Mouse (Mus musculus): ENCODE results near the gene Spdye4b. TPM values are rescaled to one million over a fixed set of nuclear protein-coding genes. Genes with fewer than 3 reads are reported as not detected.

Spdye4b gene
- total RNA-seq (2023) = not detected

GRCm38 (mm10) chr5:143180255-143181076 is at the start of gene Spdye4b, which contains the start of gene Rbak:
Spdye4b (plus strand) TSS chr5:143181017.
Rbak (minus strand) TSS chr5:143180775.

GRCm38 (mm10) chr5:143147481-143147880 is 33.3 kb upstream of the Spdye4b start, which contains the start of gene Olfr718-ps1:
Olfr718-ps1 (minus strand) TSS chr5:143147581.

DNA sequence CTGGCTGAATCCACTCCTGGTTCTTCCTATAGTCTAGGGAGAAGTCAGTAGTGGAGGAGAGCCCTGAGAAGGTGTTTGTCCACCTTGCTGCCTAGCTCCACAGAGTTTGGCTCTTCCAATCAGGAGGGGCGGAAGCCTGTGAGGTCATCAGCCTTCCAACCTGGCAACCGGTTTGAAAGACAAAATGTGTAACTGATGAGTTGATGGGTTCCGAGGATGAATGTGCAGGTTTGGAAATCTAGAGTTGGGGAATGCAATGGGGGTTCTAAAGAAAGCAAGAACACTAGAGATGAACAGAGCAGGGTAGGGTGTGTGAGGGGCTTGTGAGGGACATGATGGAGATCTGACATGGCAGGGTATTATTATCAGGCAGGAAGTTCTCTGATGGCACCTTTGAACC is 46.0 kb downstream of the Spdye4b start, which contains the start of gene Spdye4a:
Gene Spdye4a, minus strand, starts transcription at position 101 of the 400 bp plus-strand sequence.

DNA sequence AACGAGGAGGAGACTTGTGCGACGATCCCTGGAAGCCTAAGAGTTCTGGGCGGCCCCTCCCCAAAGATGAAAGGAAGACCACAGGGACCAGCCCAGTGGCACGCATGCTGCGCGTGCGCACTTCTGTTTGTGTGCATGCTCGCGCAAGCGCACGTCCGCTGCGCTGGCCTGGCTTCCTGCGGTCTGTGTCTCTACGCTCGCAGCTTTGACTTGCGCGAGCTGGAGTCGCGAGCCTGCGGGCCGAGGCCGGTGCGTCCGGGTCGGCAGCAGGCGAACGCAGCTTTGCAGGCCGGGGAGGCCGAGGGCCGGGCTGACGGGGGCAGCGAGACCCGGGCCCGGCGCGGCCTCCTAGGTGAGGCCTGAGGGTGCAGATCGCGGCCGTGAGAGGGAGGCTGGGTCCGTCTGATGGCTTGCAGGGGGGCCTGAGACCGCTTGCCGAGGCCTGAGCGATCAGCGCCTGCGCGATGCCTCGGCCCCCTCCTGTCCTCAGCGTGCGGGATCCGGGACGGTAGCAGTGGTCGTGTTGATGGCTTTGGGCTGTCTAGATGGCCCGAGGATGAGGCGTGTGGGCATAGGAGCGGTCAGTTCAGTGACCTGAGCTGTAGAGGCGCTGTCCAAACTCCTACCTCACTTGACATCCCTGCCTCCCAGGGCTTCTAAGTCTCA is 54.3 kb downstream of the Spdye4b start, which contains the start of gene Zfp12:
Gene Zfp12, plus strand, starts transcription at position 136 of the 666 bp plus-strand sequence.

Other genes with a start within 250 kb of the Spdye4b start
- gene Fscn1, start 220.7 kb upstream of the Spdye4b start, total RNA-seq (2023) = 1 to 10 TPM in 1 of 2 experiments, under 1 TPM in 1; 0.27 to 1.2 TPM
- gene Rnf216, start 68.0 kb upstream of the Spdye4b start, total RNA-seq (2023) = 100 to 1,000 TPM; 128 to 129 TPM
- under 1 TPM; 0.24 to 0.55 TPM for gene Olfr718-ps1, start 33.4 kb upstream of the Spdye4b start, total RNA-seq (2023)
- gene Rbak, start 242 bp upstream of the Spdye4b start, total RNA-seq (2023) = 10 to 100 TPM; 15.0 to 15.4 TPM
- gene Spdye4a, start 45.9 kb downstream of the Spdye4b start, total RNA-seq (2023) = not detected
- gene Zfp12, start 54.1 kb downstream of the Spdye4b start, total RNA-seq (2023) = 10 to 100 TPM; 24.9 to 29.3 TPM
- 1 to 10 TPM; 5.6 to 8.8 TPM for gene Zfp316, start 89.0 kb downstream of the Spdye4b start, total RNA-seq (2023)
- 1 to 10 TPM; 1.1 to 1.2 TPM for gene Zfp853, start 112.6 kb downstream of the Spdye4b start, total RNA-seq (2023)
- 10 to 100 TPM; 33.8 to 40.0 TPM for gene E130309D02Rik, start 134.3 kb downstream of the Spdye4b start, total RNA-seq (2023)
- gene Zdhhc4, start 148.2 kb downstream of the Spdye4b start, total RNA-seq (2023) = 10 to 100 TPM; 60.1 to 68.7 TPM
- not detected for gene Grid2ip, start 176.3 kb downstream of the Spdye4b start, total RNA-seq (2023)
- gene Kdelr2, start 222.8 kb downstream of the Spdye4b start, total RNA-seq (2023) = 10 to 100 TPM; 35.9 to 39.9 TPM